ENCODE assay signal across 26 mouse cellular contexts in the genomic region with DNA sequence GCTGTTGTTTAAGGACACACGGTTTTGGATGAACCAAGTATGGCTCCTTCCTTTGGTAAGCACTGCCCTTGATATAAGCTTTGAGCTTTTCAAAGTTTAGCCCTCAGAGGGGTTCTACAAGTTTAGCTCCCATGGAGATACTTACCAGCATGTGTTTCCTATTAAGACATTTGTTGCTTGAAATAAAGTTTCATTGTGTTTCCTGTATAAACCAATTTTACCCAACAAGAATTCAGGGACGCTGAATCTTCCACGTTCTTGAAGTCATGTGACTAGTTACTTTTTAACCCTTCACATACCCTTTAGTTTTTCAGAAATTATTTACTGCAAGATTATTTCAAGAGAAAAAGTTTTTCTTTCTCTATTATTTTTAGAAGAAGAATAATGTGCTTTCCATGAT.
"Had no signal": no experiment of that assay in that cellular context is flagged by ENCODE, and none has a peak within 500 bp of the region (broad histone marks: within the 10 kb centered on the region; RNA-seq: fewer than 3 reads in every experiment).

No protein-coding gene starts in this region.

- ATAC-seq: hindbrain, postnatal 0 days; inflammation-experienced regulatory T-cells, adult 6 months; intestine, embryonic 15.5 days; intestine, postnatal 0 days had no signal

- H3K9ac ChIP-seq: heart, embryonic 13.5 days; heart, embryonic 15.5 days; hindbrain, embryonic 13.5 days; hindbrain, embryonic 15.5 days; intestine, embryonic 15.5 days; liver, embryonic 13.5 days; liver, embryonic 15.5 days had no signal

- DNase-seq: gastrocnemius, postnatal 14 days; gastrocnemius, postnatal 36 days; heart, adult 11 months; heart, adult 2 months; heart, postnatal 14 days; heart, postnatal 36 days; kidney, adult 18-20 months; kidney, adult 8-10 months; kidney, postnatal 10 days; kidney, postnatal 25 days; kidney, postnatal 4 days; liver; liver, embryonic 13.5 days had no signal

- H3K4me1 ChIP-seq: heart, embryonic 13.5 days; heart, embryonic 15.5 days; hindbrain, embryonic 13.5 days; hindbrain, embryonic 15.5 days; intestine, embryonic 15.5 days; liver, embryonic 13.5 days; liver, embryonic 15.5 days had no signal

- H3K4me2 ChIP-seq: heart, embryonic 11.5 days; heart, embryonic 13.5 days; heart, embryonic 15.5 days; hindbrain, embryonic 13.5 days; hindbrain, embryonic 15.5 days; intestine, embryonic 15.5 days; liver, embryonic 11.5 days; liver, embryonic 13.5 days; liver, embryonic 15.5 days had no signal

- H3K27me3 ChIP-seq: heart, embryonic 13.5 days; heart, embryonic 15.5 days; hindbrain, embryonic 13.5 days; hindbrain, embryonic 15.5 days; intestine, embryonic 15.5 days; liver, embryonic 13.5 days; liver, embryonic 15.5 days had no signal

- H3K27ac ChIP-seq: heart, adult 2 months; heart, embryonic 13.5 days; heart, embryonic 15.5 days; hindbrain, embryonic 13.5 days; hindbrain, embryonic 15.5 days; hindbrain, postnatal 0 days; intestine, embryonic 15.5 days; layer of hippocampus, adult 2 months; left cerebral cortex, adult 2 months; liver, embryonic 13.5 days; liver, embryonic 15.5 days had no signal

- H3K4me3 ChIP-seq: heart, adult 2 months; heart, embryonic 13.5 days; heart, embryonic 15.5 days; hindbrain, embryonic 13.5 days; hindbrain, embryonic 15.5 days; intestine, embryonic 15.5 days; layer of hippocampus, adult 2 months; left cerebral cortex, adult 2 months; liver, embryonic 13.5 days; liver, embryonic 15.5 days had no signal

- H3K9me3 ChIP-seq: heart, embryonic 13.5 days; heart, embryonic 15.5 days; hindbrain, embryonic 13.5 days; hindbrain, embryonic 15.5 days; intestine, embryonic 15.5 days; liver, embryonic 13.5 days; liver, embryonic 15.5 days had no signal
